Comparison of ENCODE assay signal across 9 mouse cellular contexts in genomic region chr16:95708211-95709004, GRCm38 (mm10). TPM values are rescaled to one million over a fixed set of nuclear protein-coding genes. Genes with fewer than 3 reads are reported as not detected.
A peak's percentile ranks its signal among the peaks of the same experiment; 100 is the strongest.
DNase-seq lines count a peak whose midpoint lies in the region; ATAC-seq and TF ChIP-seq lines count a peak whose summit lies in the region.
"Had no signal": no experiment of that assay in that cellular context is flagged by ENCODE, and none has a peak within 500 bp of the region (broad histone marks: within the 10 kb centered on the region; RNA-seq: fewer than 3 reads in every experiment).

No protein-coding gene starts in this region.

- no peaks in the 10 kb centered on the region for H3K9me3 ChIP-seq in liver, embryonic 13.5 days (replicated peaks)
- no peaks in the 10 kb centered on the region for H3K9me3 ChIP-seq in stomach, embryonic 15.5 days
- H3K9me3 ChIP-seq: midbrain, embryonic 10.5 days had no signal

- WGBS in liver, embryonic 13.5 days (ENCODE audit: insufficient replicate concordance): 63% methylated on average over 21 of the region's 21 CpGs
- 53% methylated on average over 21 of the region's 21 CpGs for WGBS in stomach, embryonic 15.5 days

- DNase-seq in left cerebral cortex, adult 2 months (ENCODE audit: extremely low spot score in 1 of 2, low spot score in 2 of 2): no peak
- DNase-seq in left cerebral cortex, postnatal 10 days (ENCODE audit: extremely low spot score in 1 of 2, low spot score in 2 of 2): no peak
- DNase-seq in liver, embryonic 13.5 days: no peak
- DNase-seq in layer of hippocampus, adult 18-20 months (ENCODE audit: low spot score in 2 of 2): no peak
- no peak for DNase-seq in left cerebral cortex, adult 18-20 months (ENCODE audit: low spot score in 2 of 2)
- DNase-seq in embryo, embryonic 10.5 days (ENCODE audit: low spot score): no peak

- TF ChIP-seq CTCF in left cerebral cortex, adult 2 months (IDR thresholded peaks at IDR 0.05): no peak

- H3K4me2 ChIP-seq in liver, embryonic 13.5 days: peak overlapping the region; percentile 24; the same call in 1 of the 2 replicates
- H3K4me2 ChIP-seq in stomach, embryonic 15.5 days: peak overlapping the region; percentile 30; the same call in 1 of the 2 replicates

- H3K36me3 ChIP-seq in liver, embryonic 13.5 days: peaks cover 51% of the 10 kb centered on the region
- H3K36me3 ChIP-seq in stomach, embryonic 15.5 days: peaks cover 23% of the 10 kb centered on the region

- H3K9ac ChIP-seq in liver, embryonic 13.5 days: no peak overlapping the region
- no peak overlapping the region for H3K9ac ChIP-seq in stomach, embryonic 15.5 days

- intact Hi-C loops in left cerebral cortex, adult 2 months (cut with DNase I): no loop called here
- intact Hi-C loops in left cerebral cortex, postnatal 10 days (cut with DNase I): no loop called here

- no peaks in the 10 kb centered on the region for H3K27me3 ChIP-seq in liver, embryonic 13.5 days
- no peaks in the 10 kb centered on the region for H3K27me3 ChIP-seq in stomach, embryonic 15.5 days (replicated peaks)

- peaks cover 24% of the 10 kb centered on the region for H3K4me1 ChIP-seq in liver, embryonic 13.5 days (replicated peaks)
- H3K4me1 ChIP-seq in stomach, embryonic 15.5 days: peaks cover 20% of the 10 kb centered on the region

- no peak overlapping the region for H3K4me3 ChIP-seq in left cerebral cortex, adult 2 months
- no peak overlapping the region for H3K4me3 ChIP-seq in liver, embryonic 13.5 days (replicated peaks)
- no peak overlapping the region for H3K4me3 ChIP-seq in stomach, embryonic 15.5 days (replicated peaks)
- H3K4me3 ChIP-seq: midbrain, embryonic 10.5 days had no signal

- peak; percentile 78 for ATAC-seq in granulocyte monocyte progenitor cell, adult 5-6 weeks (replicated peaks; ENCODE audit: poor library complexity, severe bottlenecking)
- ATAC-seq in liver, embryonic 13.5 days (ENCODE audit: low read depth): peak; percentile 44; the same call in 1 of the 2 replicates
- ATAC-seq in stomach, embryonic 15.5 days (ENCODE audit: insufficient read depth, low FRiP score, low read depth): no peak

- peak overlapping the region; percentile 44; the same call in 1 of the 2 replicates for H3K27ac ChIP-seq in left cerebral cortex, adult 2 months
- H3K27ac ChIP-seq in liver, embryonic 13.5 days: peak overlapping the region; percentile 61
- H3K27ac ChIP-seq in stomach, embryonic 15.5 days: peak overlapping the region; percentile 79
- H3K27ac ChIP-seq: midbrain, embryonic 10.5 days had no signal

RNA-seq across cellular contexts. Expression of gene Ets2, which starts 6.5 kb away (rescaled TPM):
- 10 to 100 TPM; 83.2 to 85.1 TPM for total RNA-seq in left cerebral cortex, adult 2 months (2021)
- total RNA-seq in left cerebral cortex, postnatal 10 days (2021): 10 to 100 TPM; 45.4 to 49.2 TPM
- 7.4 and 7.5 TPM in 2 replicates for total RNA-seq in granulocyte monocyte progenitor cell, adult 5-6 weeks (2014; fragmentation: Nextera tagmentation)
- 7.0 and 9.7 TPM in 2 replicates for total RNA-seq in granulocyte monocyte progenitor cell, adult 5-6 weeks (2017)
- 10.2 and 13.3 TPM in 2 replicates for polyA plus RNA-seq in liver, embryonic 13.5 days (2015; fragmentation: Nextera tagmentation; extraction: Ambion mirVana)
- polyA plus RNA-seq in stomach, embryonic 15.5 days (2015; fragmentation: Nextera tagmentation; extraction: Ambion mirVana): 59.2 and 60.1 TPM in 2 replicates
- 10 to 100 TPM; 75.1 to 83.8 TPM for total RNA-seq in layer of hippocampus, adult 18-20 months (2021)
- 10 to 100 TPM; 68.8 to 78.1 TPM for total RNA-seq in left cerebral cortex, adult 18-20 months (2021)

Comparison
In these comparisons a context has a peak if more than half of its experiments do, and no peak if none do; other contexts are left out.
1. RNA of gene Ets2, which starts 6.5 kb away (total RNA-seq): 83.2 to 85.1 TPM in left cerebral cortex, adult 2 months, 75.1 to 83.8 TPM in layer of hippocampus, adult 18-20 months, 68.8 to 78.1 TPM in left cerebral cortex, adult 18-20 months and 45.4 to 49.2 TPM in left cerebral cortex, postnatal 10 days; 7.0 to 9.7 TPM in granulocyte monocyte progenitor cell, adult 5-6 weeks; every median in the first group is over 4 times any median in the second.
2. Peak in every context shown above with its lines, with median percentiles within 50 percentile points of each other: H3K27ac ChIP-seq.